Mouse (Mus musculus) cerebellum, adult 9-11 months (tissue): ENCODE data around the gene Podxl.

Source experiments
- DNase-seq: peaks from one replicate; pipeline ENCODE4 v3.0.0; 2022

Gene Podxl

DNA sequence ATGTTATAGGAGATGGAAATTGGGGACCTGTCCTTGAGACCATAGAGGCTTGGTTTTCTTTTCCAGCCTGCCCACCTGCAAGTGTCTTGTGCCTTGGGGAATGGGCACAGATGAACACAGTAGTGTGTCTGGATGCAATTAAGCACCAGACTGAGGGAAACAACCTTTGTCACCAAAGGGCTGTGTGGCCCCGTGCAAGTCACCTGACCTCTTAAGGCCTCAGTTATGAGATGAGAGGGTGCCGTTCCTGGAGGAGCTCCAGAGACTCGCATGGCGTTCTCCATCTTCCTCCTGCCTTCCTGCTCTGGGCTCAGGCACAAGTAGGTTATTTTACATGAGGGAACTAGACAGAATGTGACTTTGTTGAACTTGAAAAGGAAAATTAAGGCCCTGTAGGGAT, 41.3 kb downstream of the Podxl start:
- DNase-seq = no peak

DNA sequence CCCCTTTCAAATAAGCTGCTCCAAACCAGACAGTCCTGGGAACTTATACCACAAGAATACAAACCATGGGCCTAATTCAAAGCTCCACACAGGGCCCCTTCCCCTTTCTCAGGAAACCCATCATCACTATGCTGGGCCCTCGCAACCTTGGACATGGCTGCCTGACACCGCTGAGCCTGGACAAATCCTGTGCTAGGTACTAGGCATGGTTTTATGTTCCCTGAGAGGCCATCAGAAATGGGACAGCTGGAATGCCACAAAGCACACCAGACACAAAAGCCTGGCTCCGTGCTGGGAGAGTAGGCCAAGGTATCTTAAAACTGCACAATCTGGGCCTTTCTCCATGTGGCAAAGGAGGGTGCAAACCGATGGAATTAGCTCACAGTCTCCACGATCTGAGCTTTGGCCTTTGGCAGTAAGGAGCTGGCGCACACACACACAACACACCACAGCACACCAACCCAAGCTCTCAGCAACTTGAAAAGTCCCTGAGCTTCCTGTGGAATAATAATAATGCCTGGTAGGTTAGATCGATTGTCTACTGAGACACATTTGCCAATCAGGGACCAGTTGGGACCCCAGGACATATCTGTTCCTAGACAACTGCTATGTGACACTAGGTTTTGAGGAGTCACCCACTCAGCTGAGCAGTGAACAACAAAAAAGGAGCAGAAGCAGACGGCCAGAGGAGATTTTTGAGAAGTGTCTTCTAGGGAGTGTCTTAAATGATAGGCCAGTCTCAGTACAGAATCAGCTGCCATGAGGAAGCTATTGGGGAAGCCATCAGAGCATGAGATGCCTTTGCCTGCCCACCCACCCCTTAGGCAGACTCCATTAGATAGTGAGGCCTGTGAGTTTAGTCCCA, 42.1 kb downstream of the Podxl start:
- no peak for DNase-seq

DNA sequence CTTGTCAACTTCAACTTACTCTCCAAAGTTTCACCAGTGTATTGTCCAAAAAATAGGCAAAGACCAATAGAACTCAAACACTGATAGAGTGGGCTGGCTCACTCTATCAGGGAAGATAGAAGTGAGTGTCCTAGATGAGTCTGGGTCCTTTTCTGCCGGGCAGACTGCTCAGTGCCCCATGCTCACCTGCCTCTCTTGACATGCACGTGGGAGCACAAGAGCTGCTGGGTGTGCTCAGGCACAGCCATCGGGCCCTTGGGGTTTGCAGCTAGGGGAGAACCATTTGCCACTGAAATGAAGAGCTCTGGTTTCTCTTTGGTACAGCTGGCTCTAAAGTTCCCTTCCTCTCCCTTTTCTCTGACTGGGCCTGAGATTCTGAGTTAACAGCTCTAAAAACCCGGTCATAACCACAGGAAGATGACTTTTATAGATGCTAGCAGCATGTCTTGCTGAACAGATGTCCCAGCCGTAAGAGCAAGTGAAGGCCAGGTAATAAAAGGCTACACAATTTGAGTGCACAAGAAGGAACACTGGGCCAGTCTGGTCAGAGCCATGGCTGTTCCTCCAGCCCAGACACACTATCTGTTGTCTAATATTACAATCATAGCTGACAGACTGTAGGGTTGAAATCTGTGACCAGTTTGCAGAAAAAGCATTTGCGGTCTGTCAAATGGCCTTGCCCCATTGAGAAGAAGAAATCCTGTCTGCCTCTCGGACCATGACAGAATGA, 43.1 kb downstream of the Podxl start:
- no peak for DNase-seq

DNA sequence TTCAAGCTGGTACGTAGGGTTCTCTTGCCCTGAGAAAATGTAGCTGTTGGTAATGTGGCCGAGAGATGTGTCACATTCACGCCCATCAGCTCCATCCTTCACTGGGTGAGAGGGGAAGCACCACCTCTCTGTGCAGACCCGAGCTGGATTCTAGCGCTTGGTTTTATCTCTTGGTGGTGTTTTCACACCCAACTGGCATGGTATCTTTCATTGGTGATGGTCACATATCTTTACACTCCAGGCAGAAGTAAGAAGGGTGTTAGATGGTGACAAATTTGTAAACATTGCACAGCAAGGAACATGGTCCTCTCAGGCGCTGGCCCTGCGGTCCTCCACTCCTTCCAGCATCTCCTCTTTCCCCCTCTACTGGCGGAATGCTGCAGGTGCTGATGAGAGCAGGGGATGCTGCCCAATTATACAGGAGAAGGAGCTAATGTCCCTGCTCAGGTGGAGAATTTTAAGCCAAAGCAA, 44.7 kb downstream of the Podxl start:
- no peak for DNase-seq

DNA sequence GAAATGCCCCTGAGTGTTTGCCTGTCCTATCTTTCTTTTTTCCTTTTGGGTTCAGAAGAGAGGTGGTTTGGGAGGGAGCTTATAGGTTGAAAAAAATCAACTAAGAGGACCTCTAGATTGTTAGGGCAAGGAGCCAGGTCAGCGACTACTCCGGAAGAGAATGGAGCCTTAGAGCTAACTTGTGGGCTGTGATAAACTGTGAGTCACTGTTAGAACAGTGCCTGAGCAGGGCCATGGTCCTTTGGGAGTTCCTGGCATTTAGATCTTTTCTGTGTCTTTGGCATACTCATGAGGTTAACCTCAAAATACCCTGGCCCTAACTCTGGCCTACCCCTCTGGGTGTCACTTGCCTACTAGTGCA, 45.5 kb downstream of the Podxl start:
- DNase-seq = no peak

DNA sequence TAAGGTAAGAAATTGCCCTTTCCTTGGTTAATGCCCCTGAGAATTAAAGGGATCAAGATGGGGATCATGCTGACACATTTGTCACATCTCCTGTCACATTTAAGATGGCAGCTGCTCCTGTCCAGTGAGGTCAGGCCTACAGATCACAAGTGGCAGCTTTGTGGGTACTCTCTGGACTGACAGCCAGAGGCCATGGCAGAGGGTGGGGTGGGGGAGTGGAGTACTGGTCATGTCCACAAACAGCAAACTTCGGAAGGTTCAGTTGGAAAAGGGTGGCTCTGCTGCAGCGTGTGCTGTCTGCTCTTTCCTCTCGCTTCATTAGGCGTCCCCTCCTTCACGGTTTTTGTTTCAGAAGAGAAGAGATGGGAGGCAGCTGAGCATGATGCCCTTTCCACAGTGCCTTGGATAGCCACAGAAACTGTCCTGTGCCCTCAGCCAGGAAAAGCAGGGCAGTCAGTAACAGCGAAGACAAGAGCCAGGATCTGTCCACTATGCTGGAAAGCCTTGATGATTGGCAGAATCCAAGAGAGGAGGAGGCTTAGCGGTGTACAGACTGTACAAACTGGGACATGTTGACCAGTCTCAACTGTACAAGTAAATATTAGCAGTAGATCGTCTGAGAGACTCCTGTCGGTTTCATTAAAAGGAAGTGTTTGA, 46.0 kb downstream of the Podxl start:
- DNase-seq = no peak

DNA sequence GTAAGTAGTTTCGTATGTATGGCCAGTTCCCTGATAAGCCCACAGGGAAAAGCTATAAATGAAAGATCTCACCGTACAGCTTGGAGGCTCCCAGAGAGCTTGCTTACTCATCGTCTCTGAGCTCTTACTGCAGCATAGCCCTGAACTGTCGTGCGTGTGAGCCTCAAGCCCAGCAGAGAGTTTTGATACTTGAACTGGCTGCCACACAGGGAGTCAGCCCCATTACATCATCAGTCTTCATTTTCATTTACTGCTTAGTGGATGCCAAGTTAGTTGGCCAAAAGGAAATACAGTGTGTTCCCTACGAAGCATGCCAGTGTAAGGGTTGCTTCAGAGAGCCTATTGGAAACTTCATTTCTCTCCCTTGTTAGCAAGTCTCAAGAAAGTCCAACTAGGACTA, 50.1 kb downstream of the Podxl start:
- DNase-seq = no peak

DNA sequence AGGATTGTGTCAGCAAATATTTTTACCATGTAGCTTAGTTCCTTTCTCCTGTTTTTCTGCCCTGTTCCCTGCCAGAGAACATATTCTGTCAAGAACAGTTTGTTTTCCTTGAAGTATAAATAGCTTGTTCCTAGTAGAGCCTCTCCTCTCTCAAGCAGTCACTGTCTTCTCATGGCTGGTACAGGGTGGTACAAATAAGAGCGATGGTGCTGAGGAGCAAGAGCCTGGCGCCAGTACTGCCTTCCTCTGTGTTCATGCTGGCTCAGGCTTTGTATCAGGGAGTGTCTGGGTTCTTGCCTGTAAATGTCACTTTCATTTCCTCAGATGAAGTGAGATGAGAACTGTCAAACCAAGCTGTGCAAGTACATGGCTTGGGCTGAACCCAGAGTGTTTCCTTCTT, 61.2 kb downstream of the Podxl start:
- DNase-seq = no peak

DNA sequence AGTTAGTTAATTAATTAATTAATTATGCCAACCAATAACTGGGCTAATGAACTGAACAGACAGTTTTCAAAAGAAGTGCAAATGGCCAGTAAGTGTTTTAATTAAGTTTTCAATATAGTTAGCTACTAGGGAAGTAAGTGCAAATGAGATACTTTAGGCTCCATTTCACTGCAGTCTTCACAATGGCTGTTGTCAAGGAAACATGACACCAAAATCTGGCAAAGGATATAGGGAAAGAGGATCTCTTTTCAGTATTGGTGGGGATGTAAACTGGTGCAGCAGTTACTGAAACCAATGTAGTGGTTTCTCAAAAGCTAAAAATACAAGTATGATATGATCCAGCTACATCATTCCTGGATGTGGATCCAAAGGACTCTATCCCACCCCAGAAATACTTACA, 63.1 kb downstream of the Podxl start:
- DNase-seq = no peak

DNA sequence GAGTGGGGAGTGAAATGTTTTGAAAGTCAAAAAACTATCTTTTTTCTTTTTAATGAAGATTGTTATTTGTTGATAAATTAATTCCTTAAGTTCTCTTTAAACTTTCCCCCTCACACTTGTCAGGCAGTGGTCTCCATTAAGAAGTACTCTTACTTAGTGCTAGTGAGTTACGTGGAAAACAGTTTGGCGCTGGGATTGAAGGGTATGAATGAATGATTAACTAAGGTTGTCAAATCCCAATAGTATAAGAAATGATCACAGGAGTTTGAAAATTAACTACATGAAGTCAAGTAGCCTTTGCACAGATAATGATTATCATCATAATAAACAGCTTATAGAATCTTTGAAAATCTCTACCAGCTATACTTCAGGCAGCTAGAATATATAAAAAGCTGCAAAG, 63.5 kb downstream of the Podxl start:
- DNase-seq = no peak

DNA sequence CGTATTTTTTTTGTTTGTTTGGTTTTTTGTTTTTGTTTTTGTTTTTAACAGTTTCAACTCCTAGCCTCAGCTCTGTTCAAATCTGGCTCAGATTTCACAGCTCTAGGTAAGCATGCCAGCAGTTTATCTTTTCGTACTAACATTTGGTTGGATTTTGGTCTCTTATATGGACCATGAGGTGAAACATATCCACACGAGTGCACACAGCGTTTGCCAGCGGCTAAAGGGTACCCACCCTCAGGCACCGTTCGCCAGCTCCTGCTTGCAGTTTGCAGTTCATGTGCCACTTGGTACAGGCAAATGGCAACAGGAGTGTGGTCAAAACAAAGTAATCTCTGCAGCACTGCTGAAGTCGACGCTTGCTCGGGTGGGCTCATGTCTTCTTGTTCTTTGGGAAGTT, 63.9 kb downstream of the Podxl start:
- no peak for DNase-seq

DNA sequence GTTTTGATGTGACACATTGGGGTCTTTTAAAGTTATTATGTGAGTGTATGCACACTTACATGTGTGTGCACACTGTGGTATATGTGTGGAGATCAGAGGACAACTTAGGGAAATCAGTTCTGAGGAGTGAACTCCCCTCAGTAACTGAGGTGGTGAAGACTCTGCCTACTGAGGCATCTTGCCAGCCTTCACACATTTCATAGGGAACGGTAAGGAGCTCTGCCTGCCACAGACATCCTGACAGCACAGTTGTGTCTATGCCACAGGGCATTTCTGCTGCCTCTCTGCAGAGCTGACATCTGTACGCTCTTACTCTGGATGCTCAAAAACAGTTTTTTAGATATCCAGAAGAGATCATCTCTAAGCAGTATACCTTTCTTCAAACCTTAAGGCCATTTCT, 67.6 kb downstream of the Podxl start:
- no peak for DNase-seq

DNA sequence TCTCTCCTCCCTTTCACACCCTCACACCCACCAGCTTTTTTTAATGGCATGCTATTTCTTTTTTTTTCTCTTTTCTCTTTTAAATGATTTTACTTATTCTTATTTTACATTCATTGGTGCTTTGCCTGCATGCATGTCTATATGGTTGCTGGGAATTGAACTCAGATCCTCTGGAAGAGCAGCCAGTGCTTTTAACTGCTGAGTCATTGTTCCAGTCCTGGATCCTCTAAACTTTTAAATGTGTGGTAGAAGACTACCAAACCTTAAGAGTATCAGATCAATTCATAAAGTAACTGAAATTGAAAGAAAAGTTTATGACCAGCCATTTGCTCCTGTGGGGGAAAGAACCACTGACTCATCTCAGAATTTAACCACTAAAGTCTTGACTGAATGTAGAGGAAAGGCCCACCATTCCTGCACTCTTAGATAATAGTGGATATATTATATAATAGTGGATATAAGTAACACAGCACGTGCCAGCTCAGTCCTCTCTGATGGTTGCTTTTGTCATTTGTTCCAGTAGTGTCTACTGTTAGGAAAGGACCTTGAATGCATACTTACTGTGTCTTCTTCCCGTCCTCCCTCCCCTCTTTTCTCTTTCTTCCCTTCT, 68.6 kb downstream of the Podxl start:
- no peak for DNase-seq

DNA sequence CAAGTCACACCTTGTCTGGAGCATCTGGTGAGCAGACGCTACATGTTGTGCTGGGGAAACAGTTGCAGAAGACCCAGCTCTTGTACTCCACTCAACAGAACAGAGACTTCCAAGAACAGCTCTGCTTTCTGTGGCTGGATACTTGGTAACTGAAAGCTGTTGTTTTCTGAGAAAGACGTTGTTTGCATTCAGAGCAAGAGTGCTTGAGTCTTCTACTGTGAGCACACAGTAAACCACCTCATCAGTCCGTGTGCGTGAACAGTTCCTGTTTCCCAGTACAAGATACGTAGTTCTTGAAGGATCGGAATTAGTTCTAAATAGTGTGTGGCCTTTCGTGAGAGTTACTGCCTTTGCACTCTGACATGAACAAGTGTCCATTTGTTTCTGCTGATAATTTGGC, 73.8 kb downstream of the Podxl start:
- DNase-seq = no peak

DNA sequence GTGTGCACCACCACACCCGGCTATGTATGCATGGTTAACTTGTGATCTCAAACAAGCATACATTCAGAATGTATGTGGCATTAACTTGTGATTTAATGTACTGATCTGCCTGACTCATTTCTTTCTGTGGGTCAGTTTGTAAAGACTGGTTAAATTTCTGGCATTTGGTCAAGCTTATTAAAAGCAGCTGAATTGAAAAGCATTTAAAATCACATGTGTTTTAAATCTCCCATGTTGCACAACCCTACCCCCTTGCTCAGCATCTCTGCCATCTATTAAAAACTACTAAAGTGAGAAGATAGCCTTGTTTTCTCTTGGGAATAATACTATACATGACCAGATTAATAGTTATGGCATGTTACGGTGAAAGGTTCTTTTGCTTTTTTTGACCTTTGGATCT, 77.2 kb downstream of the Podxl start:
- DNase-seq = no peak

DNA sequence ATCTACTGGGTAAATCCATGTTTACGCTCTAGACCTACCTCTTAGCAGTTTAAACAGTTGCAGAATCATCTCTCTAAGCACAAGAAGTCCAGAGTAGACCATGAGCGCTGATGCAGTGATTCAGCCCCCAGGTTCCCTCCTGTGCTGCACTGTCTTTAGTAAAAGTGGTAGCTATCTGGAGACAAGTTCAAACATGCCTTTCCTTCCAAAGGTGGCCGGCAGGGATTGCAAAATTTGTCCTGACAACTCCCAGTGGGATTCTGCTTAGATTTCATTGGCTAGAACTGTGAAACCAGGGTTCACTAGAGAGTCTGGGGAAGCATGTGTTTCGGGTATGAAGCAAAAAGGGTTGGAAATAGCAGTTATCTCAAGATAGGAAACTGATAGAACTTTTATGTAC, 83.8 kb downstream of the Podxl start:
- DNase-seq = no peak

DNA sequence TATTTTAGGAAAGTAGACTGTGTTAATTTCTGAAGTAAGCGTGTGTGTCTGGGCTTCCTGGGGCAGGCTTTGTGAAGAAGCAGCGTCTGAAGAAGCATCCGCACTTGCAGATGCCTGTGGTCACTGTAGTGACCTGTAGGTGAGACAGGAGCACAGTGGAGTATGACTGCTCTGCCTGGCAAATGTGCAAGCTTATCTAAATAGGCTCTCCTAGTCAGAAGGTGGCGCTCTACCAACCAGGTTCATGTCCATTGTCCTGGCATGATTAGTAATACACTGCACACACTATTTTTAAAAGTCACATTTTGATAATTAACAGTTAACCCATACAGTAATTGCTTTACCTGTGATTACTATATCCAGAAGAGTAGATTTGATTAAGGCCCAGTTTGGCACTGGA, 85.6 kb downstream of the Podxl start:
- no peak for DNase-seq
